Mouse (Mus musculus) liver, embryonic 11.5 days (tissue): Measurements from ENCODE around the gene Cog3. TPM values are rescaled to one million over a fixed set of nuclear protein-coding genes. Genes with fewer than 3 reads are reported as not detected.
A peak's percentile ranks its signal among the peaks of the same experiment; 100 is the strongest.

Experiments used
- ATAC-seq: fragments of 200-750 bp; cut with Nextera tagmentation; replicated peaks from 2 replicates; pipeline ENCODE4 v1.8.0; 2017; ENCODE audit warnings: moderate number of reproducible peaks, mild to moderate bottlenecking, moderate TSS enrichment, moderate library complexity; ENCODE audit not compliant: low FRiP score
- DNase-seq: peaks from one replicate; pipeline ENCODE4 v3.0.0-alpha.2; 2017; ENCODE audit warnings: low spot score
- H3K27ac ChIP-seq: fragments of 300-500 bp; sonication (generic); 2 replicates; pipeline ENCODE4 v1.5.1; 2014; ENCODE audit warnings: mild to moderate bottlenecking, low read depth, low read length, control low read depth
- H3K27me3 ChIP-seq: fragments of 300-500 bp; sonication (generic); replicated peaks from 2 replicates; pipeline ENCODE4 v1.6.1; 2014; ENCODE audit warnings: low read length, mixed read lengths; ENCODE audit not compliant: control insufficient read depth, insufficient read depth
- H3K36me3 ChIP-seq: fragments of 300-500 bp; sonication (generic); 2 replicates; pipeline ENCODE4 v1.6.1; 2014; ENCODE audit warnings: mild to moderate bottlenecking, low read length, moderate library complexity, mixed read lengths; ENCODE audit not compliant: control insufficient read depth, insufficient read depth
- H3K4me1 ChIP-seq: fragments of 300-500 bp; sonication (generic); replicated peaks from 2 replicates; pipeline ENCODE4 v1.6.1; 2014; ENCODE audit warnings: low read length, mixed read lengths; ENCODE audit not compliant: control insufficient read depth, insufficient read depth
- H3K4me2 ChIP-seq: fragments of 300-500 bp; sonication (generic); 2 replicates; pipeline ENCODE4 v1.6.1; 2014; ENCODE audit warnings: mild to moderate bottlenecking, control low read depth, moderate library complexity
- H3K4me3 ChIP-seq: fragments of 300-500 bp; sonication (generic); 2 replicates; pipeline ENCODE4 v1.5.1; 2014; ENCODE audit warnings: low read depth, low read length, control low read depth
- H3K9ac ChIP-seq: fragments of 300-500 bp; sonication (generic); 2 replicates; pipeline ENCODE4 v1.6.1; 2014; ENCODE audit warnings: low read depth, low read length, control low read depth
- H3K9me3 ChIP-seq: fragments of 300-500 bp; sonication (generic); 2 replicates; pipeline ENCODE4 v1.6.1; 2016; ENCODE audit warnings: low read length, inconsistent platforms, mixed read lengths; ENCODE audit not compliant: control insufficient read depth
- WGBS: fragments of 180-500 bp; shearing (Covaris S2); extraction: QIAGEN DNeasy Blood & Tissue Kit; methylation state at CpG from one replicate; pipeline ENCODE4 v1.1.7; 2014; 5-methylcytosine and 5-hydroxymethylcytosine counted together
- polyA plus RNA-seq: library from polyadenylated mRNA; unstranded; fragments of >200 nt; fragmentation: Nextera tagmentation; extraction: Ambion mirVana; gene quantifications from 2 replicates; pipeline ENCODE4 v1.2.1, GENCODE M21; 2014

Gene Cog3
- polyA plus RNA-seq, result 18.1 and 19.3 TPM in 2 replicates

DNA sequence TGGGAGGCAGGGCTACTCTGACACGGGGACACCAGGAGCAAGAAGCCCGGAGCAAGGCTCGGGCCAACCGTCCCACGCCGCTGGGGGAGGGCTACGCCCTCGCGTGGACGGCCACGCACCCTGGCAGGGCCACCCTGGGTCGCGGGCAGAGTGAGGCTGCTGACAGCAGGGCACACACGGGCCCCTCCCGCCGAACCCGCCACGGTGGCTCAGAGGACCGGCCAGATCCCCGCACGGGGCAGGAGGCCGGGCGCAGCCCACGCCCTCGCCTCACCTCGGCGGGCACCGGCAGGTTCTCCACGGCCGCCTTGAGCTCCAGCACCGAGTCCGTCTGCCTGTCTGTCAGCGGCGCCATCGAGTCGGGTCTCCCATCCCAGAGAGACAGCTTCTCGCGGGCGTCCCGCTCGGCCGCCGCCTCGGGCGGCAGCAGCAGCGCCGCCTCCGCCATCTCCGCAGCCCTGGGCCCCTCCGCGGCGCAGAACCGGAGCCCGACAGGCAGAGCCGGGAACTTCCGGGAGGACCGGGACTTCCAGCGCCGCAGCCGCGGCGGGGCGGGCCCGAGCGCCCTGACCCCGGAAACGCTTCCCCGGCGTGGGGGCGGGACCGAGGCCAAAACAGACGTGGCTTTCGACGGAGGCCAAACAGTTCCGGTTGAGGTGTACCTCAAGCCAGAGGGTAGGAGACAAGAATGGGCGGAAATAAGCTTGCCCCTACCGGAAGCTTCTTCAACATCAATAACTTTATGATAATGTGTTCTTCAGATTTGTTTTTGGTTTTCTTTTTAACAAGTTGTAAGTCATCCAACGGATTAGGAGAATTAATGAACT, at the start of gene Cog3:
Gene Cog3, minus strand, starts transcription at position 527 of the 827 bp plus-strand sequence.
- peak within 1 kb of the TSS; percentile 95 for H3K9ac ChIP-seq
- DNase-seq, result peak; percentile 92
- peak within 1 kb of the TSS; percentile 94 for H3K4me3 ChIP-seq
- ATAC-seq, result peak; percentile 96
- H3K27me3 ChIP-seq, result no peaks in the 10 kb centered on the region
- H3K36me3 ChIP-seq, result no peaks in the 10 kb centered on the region
- H3K4me2 ChIP-seq, result peak within 1 kb of the TSS; percentile 87
- H3K27ac ChIP-seq, result peak within 1 kb of the TSS; percentile 89
- peaks cover 35% of the 10 kb centered on the region for H3K4me1 ChIP-seq
- under 1% methylated on average over 78 of the region's 78 CpGs for WGBS
- H3K9me3 ChIP-seq, result no peaks in the 10 kb centered on the region

DNA sequence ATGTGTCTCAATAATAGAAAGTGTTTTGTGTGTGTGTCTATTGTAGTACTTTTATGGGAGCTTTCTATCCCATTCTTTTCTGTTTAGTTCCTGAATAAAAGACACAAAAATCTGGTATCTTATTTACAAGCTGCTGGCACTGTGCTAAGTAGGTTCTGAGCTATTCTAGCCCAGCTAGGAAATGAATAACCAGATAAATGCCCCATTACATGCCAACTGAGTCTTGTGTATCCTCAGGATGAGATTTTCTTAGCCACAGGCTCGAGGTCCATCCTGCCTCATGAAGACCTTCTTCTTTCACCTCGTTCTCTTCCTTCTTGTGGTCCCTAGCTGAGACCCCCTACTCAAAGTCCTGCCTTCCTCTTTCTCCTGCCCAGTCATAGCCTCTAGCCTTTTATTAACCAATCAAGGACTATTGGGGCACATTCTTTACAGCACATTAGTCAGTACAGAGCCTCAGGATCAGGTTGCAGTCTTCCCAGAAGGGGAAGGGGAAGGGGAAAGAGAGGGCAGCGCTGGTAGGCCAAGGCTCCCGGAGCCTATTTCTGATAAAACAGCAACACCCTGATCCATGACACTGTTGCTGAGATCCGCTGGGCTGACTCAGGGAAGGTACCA, 43.6 kb upstream of the Cog3 start:
- Histone ChIP-seq H3K4me3 (no peak overlapping the region), H3K27ac (no peak overlapping the region), H3K4me2 (no peak overlapping the region), H3K4me1 (no peaks in the 10 kb centered on the region), H3K36me3 (no peaks in the 10 kb centered on the region), H3K9ac (no peak overlapping the region), H3K27me3 (no peaks in the 10 kb centered on the region), H3K9me3 (no peaks in the 10 kb centered on the region)
- 40% methylated on average over 5 of the region's 5 CpGs for WGBS
- ATAC-seq, result no peak
- no peak for DNase-seq

GRCm38 (mm10) chr14:75795918-75796317, 41.6 kb upstream of the Cog3 start:
- H3K36me3 ChIP-seq, result no peaks in the 10 kb centered on the region
- 85% methylated on average over 4 of the region's 4 CpGs for WGBS
- H3K4me3 ChIP-seq, result no peak overlapping the region
- no peak overlapping the region for H3K27ac ChIP-seq
- no peak overlapping the region for H3K4me2 ChIP-seq
- H3K27me3 ChIP-seq, result no peaks in the 10 kb centered on the region
- no peaks in the 10 kb centered on the region for H3K4me1 ChIP-seq
- no peak overlapping the region for H3K9ac ChIP-seq
- H3K9me3 ChIP-seq, result no peaks in the 10 kb centered on the region
- DNase-seq (no peak), ATAC-seq (no peak)

- Histone ChIP-seq H3K9me3 (no peaks in the 10 kb centered on the region), H3K9ac (no peak overlapping the region), H3K27ac (no peak overlapping the region), H3K4me3 (no peak overlapping the region), H3K4me2 (no peak overlapping the region), H3K4me1 (no peaks in the 10 kb centered on the region), H3K36me3 (no peaks in the 10 kb centered on the region), H3K27me3 (no peaks in the 10 kb centered on the region)
- DNase-seq, result no peak
- no peak for ATAC-seq
- 71% methylated on average over 5 of the region's 5 CpGs for WGBS
Observed at GRCm38 (mm10) chr14:75794726-75795125, 40.4 kb upstream of the Cog3 start.

DNA sequence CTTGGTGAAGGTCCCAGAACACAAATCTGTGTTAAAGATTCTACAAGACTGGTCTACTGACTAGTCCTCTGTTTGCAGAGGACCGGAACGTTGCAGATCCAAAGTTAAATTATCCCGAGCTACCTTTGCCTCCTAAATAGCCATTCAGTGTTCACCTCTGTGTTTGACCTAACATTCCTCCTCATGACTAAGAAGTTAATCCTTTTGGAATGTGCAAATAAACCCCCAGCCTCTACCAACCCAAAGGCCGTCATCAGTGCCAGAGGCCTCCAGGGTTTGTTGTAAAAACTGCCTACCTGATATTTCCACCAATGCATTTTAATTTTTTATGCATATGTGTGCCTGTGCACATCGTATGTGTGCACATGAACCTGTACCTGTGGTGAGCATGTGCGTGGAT, 40.0 kb upstream of the Cog3 start:
- Histone ChIP-seq H3K27ac (no peak overlapping the region), H3K36me3 (no peaks in the 10 kb centered on the region), H3K9ac (no peak overlapping the region), H3K4me2 (no peak overlapping the region), H3K27me3 (no peaks in the 10 kb centered on the region), H3K9me3 (no peaks in the 10 kb centered on the region), H3K4me1 (no peaks in the 10 kb centered on the region), H3K4me3 (no peak overlapping the region)
- no peak for ATAC-seq
- 74% methylated on average over 6 of the region's 6 CpGs for WGBS
- no peak for DNase-seq

GRCm38 (mm10) chr14:75793110-75793509, 38.8 kb upstream of the Cog3 start:
- 84% methylated on average over 4 of the region's 4 CpGs for WGBS
- H3K27me3 ChIP-seq, result peaks cover under 1% of the 10 kb centered on the region; the same call in 1 of the 2 replicates
- H3K9ac ChIP-seq, result no peak overlapping the region
- DNase-seq, result no peak
- no peaks in the 10 kb centered on the region; the same call in 1 of the 2 replicates for H3K4me1 ChIP-seq
- no peaks in the 10 kb centered on the region for H3K9me3 ChIP-seq
- no peak for ATAC-seq
- H3K4me3 ChIP-seq, result no peak overlapping the region
- no peak overlapping the region for H3K27ac ChIP-seq
- no peaks in the 10 kb centered on the region for H3K36me3 ChIP-seq
- H3K4me2 ChIP-seq, result no peak overlapping the region

DNA sequence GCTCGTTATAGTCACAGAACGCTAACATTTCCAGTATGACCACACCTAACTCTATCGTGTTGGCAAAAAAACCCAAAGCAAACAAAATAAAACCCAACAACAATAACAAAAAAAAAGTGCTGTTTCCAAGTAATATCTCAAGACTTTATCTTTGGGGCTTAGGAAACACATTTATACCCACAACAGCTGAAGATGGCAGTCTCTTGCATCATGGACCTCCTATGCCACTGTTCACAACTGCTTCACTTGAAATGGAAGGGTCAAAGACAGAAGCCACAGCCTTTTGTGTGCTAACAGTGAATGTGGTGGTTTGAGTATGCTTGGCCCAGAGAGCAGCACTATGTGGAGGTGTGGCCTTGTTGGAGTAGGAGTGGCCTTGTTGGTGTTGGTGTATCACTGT, 37.1 kb upstream of the Cog3 start:
- H3K27me3 ChIP-seq, result peaks cover 4% of the 10 kb centered on the region; the same call in 1 of the 2 replicates
- H3K9ac ChIP-seq, result no peak overlapping the region
- H3K4me1 ChIP-seq, result peaks cover 3% of the 10 kb centered on the region
- WGBS, result 74% methylated on average over 3 of the region's 3 CpGs
- DNase-seq (no peak), ATAC-seq (no peak)
- H3K9me3 ChIP-seq, result no peaks in the 10 kb centered on the region
- no peak overlapping the region for H3K4me2 ChIP-seq
- H3K36me3 ChIP-seq, result no peaks in the 10 kb centered on the region
- no peak overlapping the region for H3K4me3 ChIP-seq
- H3K27ac ChIP-seq, result no peak overlapping the region

- Histone ChIP-seq H3K4me1 (peaks cover 8% of the 10 kb centered on the region), H3K9ac (no peak overlapping the region), H3K36me3 (no peaks in the 10 kb centered on the region), H3K27ac (no peak overlapping the region), H3K27me3 (peaks cover 4% of the 10 kb centered on the region; the same call in 1 of the 2 replicates), H3K4me2 (no peak overlapping the region), H3K4me3 (no peak overlapping the region), H3K9me3 (no peaks in the 10 kb centered on the region)
- DNase-seq (no peak), ATAC-seq (no peak)
- WGBS, result 74% methylated on average over 3 of the region's 3 CpGs
Observed at GRCm38 (mm10) chr14:75790411-75790996, 36.2 kb upstream of the Cog3 start.
